Mouse (Mus musculus): ENCODE measurements around the gene Zswim3. TPM values are rescaled to one million over a fixed set of nuclear protein-coding genes. Genes with fewer than 3 reads are reported as not detected.

Zswim3 gene
- total RNA-seq, 1 experiment: 7.0 TPM

DNA sequence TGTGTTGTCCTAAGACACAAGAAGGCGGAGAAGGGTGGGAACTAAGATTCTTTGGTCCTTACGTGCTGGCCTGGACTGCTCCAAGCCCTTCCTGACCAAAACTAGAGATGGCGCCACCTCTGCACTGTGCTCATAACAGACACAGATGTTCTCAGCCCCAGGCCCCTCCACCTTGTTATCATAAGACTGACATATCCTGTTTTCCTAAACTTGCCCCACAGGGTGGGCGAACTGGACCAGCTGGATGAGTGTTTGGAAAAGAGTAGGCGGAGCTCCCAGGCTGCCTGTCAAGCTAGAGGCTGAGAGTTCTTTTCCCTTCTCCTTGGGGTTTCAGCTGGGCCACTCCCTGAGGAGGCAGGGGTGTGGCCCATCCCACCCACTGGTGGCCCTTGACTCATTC lies 12.8 kb downstream of the Zswim3 start:
- no peak overlapping the region for H3K4me3 ChIP-seq (ENCODE audit: insufficient read depth in 1 of 2, low read depth in 1 of 2, low read length in 2 of 2, poor library complexity in 1 of 2, severe bottlenecking in 1 of 2)
- no peak overlapping the region for H3K9ac ChIP-seq (ENCODE audit: insufficient read depth, low read depth, low read length, poor library complexity, severe bottlenecking)
- H3K36me3 ChIP-seq (ENCODE audit: control insufficient read depth, insufficient read depth, low read length, poor library complexity, severe bottlenecking): peaks cover 17% of the 10 kb centered on the region; the same call in 1 of the 2 replicates
- no peak for TF ChIP-seq MAFK (IDR thresholded peaks at IDR 0.05; ENCODE audit: insufficient read depth, low read depth, low read length)
- TF ChIP-seq HCFC1 (IDR thresholded peaks at IDR 0.05; ENCODE audit: borderline replicate concordance, insufficient read depth, low read length): no peak
- no peak for TF ChIP-seq CHD2 (IDR thresholded peaks at IDR 0.05; ENCODE audit: low read depth, low read length)
- no peak for TF ChIP-seq ZC3H11A (IDR thresholded peaks at IDR 0.05; ENCODE audit: borderline replicate concordance, low read depth, low read length)
- TF ChIP-seq ZNF384 (IDR thresholded peaks at IDR 0.05; ENCODE audit: low read depth, low read length): no peak
- in situ Hi-C loops (cut with MboI; ENCODE audit: low sequenced_read_pairs in 2 of 2, unreplicated experiment in 2 of 2): no loop called here
- H3K27ac ChIP-seq (ENCODE audit: insufficient read depth, low read depth, low read length, poor library complexity, severe bottlenecking): peak overlapping the region; percentile 34; the same call in 1 of the 2 replicates
- DNase-seq (ENCODE audit: low read depth, low spot score): no peak
- peaks cover 7 to 31% of the 10 kb centered on the region in 2 experiments; a peak in 3 of 4 replicates for H3K4me1 ChIP-seq (ENCODE audit: control insufficient read depth in 2 of 2, insufficient read depth in 2 of 2, low read length in 2 of 2, poor library complexity in 1 of 2)
- H3K9me3 ChIP-seq (ENCODE audit: control insufficient read depth, insufficient read depth, low read depth, low read length): no peaks in the 10 kb centered on the region

DNA sequence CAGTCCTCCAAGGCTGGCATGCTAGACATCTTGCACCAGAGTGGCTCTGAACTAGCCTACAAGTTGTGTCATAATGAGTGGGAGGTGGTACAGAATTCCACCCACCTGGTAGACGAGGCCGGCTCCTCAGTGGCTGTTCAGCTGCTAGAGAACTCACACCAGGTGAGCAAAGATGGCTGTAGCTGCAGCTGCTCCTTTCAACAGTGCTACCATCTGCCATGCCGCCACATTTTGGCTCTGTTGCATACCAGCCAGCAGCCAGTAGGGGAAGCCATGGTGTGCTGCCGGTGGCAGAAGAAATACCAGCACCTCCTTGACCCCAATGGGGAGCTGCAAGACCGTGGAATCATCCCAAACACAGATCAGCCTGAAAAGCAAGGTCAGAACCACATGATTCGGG lies 16.2 kb downstream of the Zswim3 start:
- no peak for TF ChIP-seq ZC3H11A (IDR thresholded peaks at IDR 0.05; ENCODE audit: borderline replicate concordance, low read depth, low read length)
- no peak for TF ChIP-seq CHD2 (IDR thresholded peaks at IDR 0.05; ENCODE audit: low read depth, low read length)
- no peak for TF ChIP-seq HCFC1 (IDR thresholded peaks at IDR 0.05; ENCODE audit: borderline replicate concordance, insufficient read depth, low read length)
- TF ChIP-seq ZNF384 (IDR thresholded peaks at IDR 0.05; ENCODE audit: low read depth, low read length): no peak
- TF ChIP-seq MAFK (IDR thresholded peaks at IDR 0.05; ENCODE audit: insufficient read depth, low read depth, low read length): no peak
- Histone ChIP-seq H3K9me3 (ENCODE audit: control insufficient read depth, insufficient read depth, low read depth, low read length) (no peaks in the 10 kb centered on the region), H3K4me1 (ENCODE audit: control insufficient read depth in 2 of 2, insufficient read depth in 2 of 2, low read length in 2 of 2, poor library complexity in 1 of 2) (peaks cover 13 to 31% of the 10 kb centered on the region in 2 experiments), H3K4me3 (ENCODE audit: insufficient read depth in 1 of 2, low read depth in 1 of 2, low read length in 2 of 2, poor library complexity in 1 of 2, severe bottlenecking in 1 of 2) (no peak overlapping the region), H3K36me3 (ENCODE audit: control insufficient read depth, insufficient read depth, low read length, poor library complexity, severe bottlenecking) (peaks cover 27% of the 10 kb centered on the region), H3K9ac (ENCODE audit: insufficient read depth, low read depth, low read length, poor library complexity, severe bottlenecking) (no peak overlapping the region; the same call in 1 of the 2 replicates), H3K27ac (ENCODE audit: insufficient read depth, low read depth, low read length, poor library complexity, severe bottlenecking) (peak overlapping the region; percentile 4; the same call in 1 of the 2 replicates)
- no peak for DNase-seq (ENCODE audit: low read depth, low spot score)
- in situ Hi-C loops (cut with MboI; ENCODE audit: low sequenced_read_pairs in 2 of 2, unreplicated experiment in 2 of 2): no loop called here

DNA sequence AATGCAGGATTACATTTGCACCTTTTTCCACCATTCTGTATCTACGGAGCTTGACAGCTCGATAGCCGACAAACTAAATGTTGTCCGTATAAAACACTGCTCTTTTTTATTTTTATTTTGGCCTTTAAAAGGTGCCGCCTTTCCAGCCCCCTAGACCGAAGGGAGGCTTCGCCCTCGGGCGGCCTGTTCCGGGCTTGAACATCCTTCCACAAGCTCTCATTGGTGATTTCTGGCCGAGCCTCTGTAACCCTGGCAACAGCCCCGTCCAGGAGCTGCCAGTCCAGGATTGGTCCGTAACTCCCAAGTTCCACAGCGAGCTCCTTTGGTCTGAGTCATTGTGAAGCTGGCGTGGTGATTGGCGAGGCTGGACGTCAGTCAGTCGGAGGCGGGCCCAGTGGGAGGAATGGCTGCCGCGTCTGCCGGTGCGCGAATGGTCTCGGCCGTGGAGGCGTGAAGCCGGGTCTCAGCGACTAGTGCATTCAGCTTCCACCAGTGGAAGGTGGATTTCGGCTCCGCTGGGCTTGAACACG lies 17.8 kb downstream of the Zswim3 start, which contains the start of gene Zswim1:
Zswim1 (plus strand) TSS at position 51 of the 530 bp plus-strand sequence.
- Histone ChIP-seq H3K9me3 (ENCODE audit: control insufficient read depth, insufficient read depth, low read depth, low read length) (no peaks in the 10 kb centered on the region), H3K4me1 (ENCODE audit: control insufficient read depth in 2 of 2, insufficient read depth in 2 of 2, low read length in 2 of 2, poor library complexity in 1 of 2) (peaks cover 10 to 35% of the 10 kb centered on the region in 2 experiments), H3K9ac (ENCODE audit: insufficient read depth, low read depth, low read length, poor library complexity, severe bottlenecking) (peak within 1 kb of the TSS; percentile 99), H3K4me3 (ENCODE audit: insufficient read depth in 1 of 2, low read depth in 1 of 2, low read length in 2 of 2, poor library complexity in 1 of 2, severe bottlenecking in 1 of 2) (peak within 1 kb of the TSS; percentile 86 to 98), H3K36me3 (ENCODE audit: control insufficient read depth, insufficient read depth, low read length, poor library complexity, severe bottlenecking) (peaks cover 43% of the 10 kb centered on the region), H3K27ac (ENCODE audit: insufficient read depth, low read depth, low read length, poor library complexity, severe bottlenecking) (peak within 1 kb of the TSS; percentile 99)
- in situ Hi-C loops (cut with MboI; ENCODE audit: low sequenced_read_pairs in 2 of 2, unreplicated experiment in 2 of 2): no loop called here
- DNase-seq (ENCODE audit: low read depth, low spot score): peak; percentile 97
- TF ChIP-seq MAFK (IDR thresholded peaks at IDR 0.05; ENCODE audit: insufficient read depth, low read depth, low read length): no peak
- no peak for TF ChIP-seq ZNF384 (IDR thresholded peaks at IDR 0.05; ENCODE audit: low read depth, low read length)
- no peak; the same call in 1 of the 2 replicates for TF ChIP-seq CHD2 (IDR thresholded peaks at IDR 0.05; ENCODE audit: low read depth, low read length)
- TF ChIP-seq HCFC1 (IDR thresholded peaks at IDR 0.05; ENCODE audit: borderline replicate concordance, insufficient read depth, low read length): 0 out of 2 replicates have a peak, but pooled peaks have one; percentile 32
- no peak for TF ChIP-seq ZC3H11A (IDR thresholded peaks at IDR 0.05; ENCODE audit: borderline replicate concordance, low read depth, low read length)

DNA sequence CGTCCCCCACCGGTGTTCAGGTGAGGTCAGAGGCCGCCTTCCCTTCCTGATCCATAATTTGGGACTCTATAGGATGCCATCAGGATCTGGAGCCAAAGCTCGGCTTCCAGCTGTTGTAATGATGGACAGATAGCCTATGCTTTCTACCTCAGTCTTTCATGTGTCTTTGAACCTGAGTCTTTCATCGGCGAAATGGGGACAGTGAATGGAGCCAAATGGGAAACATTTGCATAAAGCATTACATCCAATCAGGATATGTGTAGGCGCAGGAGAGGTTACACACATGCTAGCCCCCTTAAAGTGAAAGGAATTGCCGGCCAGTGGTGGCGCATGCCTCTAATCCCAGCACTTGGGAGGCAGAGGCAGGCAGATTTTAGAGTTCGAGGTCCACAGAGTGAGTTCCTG lies 18.3 kb downstream of the Zswim3 start:
- H3K9me3 ChIP-seq (ENCODE audit: control insufficient read depth, insufficient read depth, low read depth, low read length): no peaks in the 10 kb centered on the region
- peaks cover 48% of the 10 kb centered on the region for H3K36me3 ChIP-seq (ENCODE audit: control insufficient read depth, insufficient read depth, low read length, poor library complexity, severe bottlenecking)

More for the DNA sequence above, 18.3 kb downstream of the Zswim3 start:
- Histone ChIP-seq H3K9ac (ENCODE audit: insufficient read depth, low read depth, low read length, poor library complexity, severe bottlenecking) (peak overlapping the region; percentile 99), H3K4me3 (ENCODE audit: insufficient read depth in 1 of 2, low read depth in 1 of 2, low read length in 2 of 2, poor library complexity in 1 of 2, severe bottlenecking in 1 of 2) (peak overlapping the region; percentile 86 to 98), H3K4me1 (ENCODE audit: control insufficient read depth in 2 of 2, insufficient read depth in 2 of 2, low read length in 2 of 2, poor library complexity in 1 of 2) (peaks cover 6 to 34% of the 10 kb centered on the region in 2 experiments), H3K27ac (ENCODE audit: insufficient read depth, low read depth, low read length, poor library complexity, severe bottlenecking) (peak overlapping the region; percentile 99)
- DNase-seq (ENCODE audit: low read depth, low spot score): no peak
- in situ Hi-C loops (cut with MboI; ENCODE audit: low sequenced_read_pairs in 2 of 2, unreplicated experiment in 2 of 2): no loop called here
- TF ChIP-seq CHD2 (IDR thresholded peaks at IDR 0.05; ENCODE audit: low read depth, low read length): no peak
- no peak for TF ChIP-seq ZC3H11A (IDR thresholded peaks at IDR 0.05; ENCODE audit: borderline replicate concordance, low read depth, low read length)
- TF ChIP-seq ZNF384 (IDR thresholded peaks at IDR 0.05; ENCODE audit: low read depth, low read length): no peak
- no peak for TF ChIP-seq HCFC1 (IDR thresholded peaks at IDR 0.05; ENCODE audit: borderline replicate concordance, insufficient read depth, low read length)
- TF ChIP-seq MAFK (IDR thresholded peaks at IDR 0.05; ENCODE audit: insufficient read depth, low read depth, low read length): no peak
